22 mouse cellular contexts compared by ENCODE assay signal in genomic region chr19:19112180-19112579, GRCm38 (mm10). TPM values are rescaled to one million over a fixed set of nuclear protein-coding genes. Genes with fewer than 3 reads are reported as not detected.
DNase-seq lines count a peak whose midpoint lies in the region; ATAC-seq and TF ChIP-seq lines count a peak whose summit lies in the region.
"Had no signal": no experiment of that assay in that cellular context is flagged by ENCODE, and none has a peak within 500 bp of the region (broad histone marks: within the 10 kb centered on the region; RNA-seq: fewer than 3 reads in every experiment).

No protein-coding gene starts in this region.

- H3K4me1 ChIP-seq in heart, embryonic 13.5 days, result peaks cover 15% of the 10 kb centered on the region; the same call in 1 of the 2 replicates
- 0 out of 2 replicates have a peak, but pooled peaks cover 5% of the 10 kb centered on the region for H3K4me1 ChIP-seq in heart, embryonic 12.5 days (replicated peaks)
- peaks cover 8% of the 10 kb centered on the region; the same call in 1 of the 2 replicates for H3K4me1 ChIP-seq in heart, postnatal 0 days (ENCODE audit: control insufficient read depth, insufficient read depth)
- peaks cover 7% of the 10 kb centered on the region for H3K4me1 ChIP-seq in limb, embryonic 13.5 days
- H3K4me1 ChIP-seq in limb, embryonic 10.5 days, result peaks cover 15% of the 10 kb centered on the region
- peaks cover 3 to 11% of the 10 kb centered on the region in 2 experiments; a peak in 3 of 4 replicates for H3K4me1 ChIP-seq in CH12.LX (ENCODE audit: control insufficient read depth in 1 of 2, insufficient read depth in 2 of 2)

- peaks cover 40% of the 10 kb centered on the region for H3K27me3 ChIP-seq in heart, embryonic 13.5 days (replicated peaks)
- peaks cover 25% of the 10 kb centered on the region for H3K27me3 ChIP-seq in heart, embryonic 12.5 days (replicated peaks)
- H3K27me3 ChIP-seq in heart, postnatal 0 days (ENCODE audit: control insufficient read depth, insufficient read depth, low read length), result peaks cover 16% of the 10 kb centered on the region
- H3K27me3 ChIP-seq in limb, embryonic 13.5 days, result peaks cover 40% of the 10 kb centered on the region
- peaks cover 38% of the 10 kb centered on the region for H3K27me3 ChIP-seq in limb, embryonic 10.5 days (ENCODE audit: low read depth, poor library complexity, severe bottlenecking)
- no peaks in the 10 kb centered on the region for H3K27me3 ChIP-seq in CH12.LX (replicated peaks)

- no peak overlapping the region for H3K9ac ChIP-seq in heart, embryonic 13.5 days
- no peak overlapping the region for H3K9ac ChIP-seq in heart, embryonic 12.5 days
- no peak overlapping the region for H3K9ac ChIP-seq in heart, postnatal 0 days (replicated peaks; ENCODE audit: low read depth, low read length)
- no peak overlapping the region for H3K9ac ChIP-seq in limb, embryonic 13.5 days
- H3K9ac ChIP-seq in CH12.LX (ENCODE audit: insufficient read depth, low read depth), result no peak overlapping the region
- H3K9ac ChIP-seq: hindbrain, embryonic 15.5 days had no signal

- H3K79me2 ChIP-seq in CH12.LX (replicated peaks; ENCODE audit: control insufficient read depth, extremely low read depth, insufficient read depth, poor library complexity, severe bottlenecking), result no peaks in the 10 kb centered on the region

- TF ChIP-seq CTCF in heart, postnatal 0 days (IDR thresholded peaks at IDR 0.05; ENCODE audit: low read depth), result no peak
- TF ChIP-seq CTCF in CH12.LX (conservative IDR thresholded peaks at IDR 0.05 in 1 of 2, IDR thresholded peaks at IDR 0.05 in 1 of 2; ENCODE audit: low read depth in 2 of 2, low read length in 2 of 2), result no peak

- no peak overlapping the region for H3K27ac ChIP-seq in heart, embryonic 13.5 days (replicated peaks)
- no peak overlapping the region for H3K27ac ChIP-seq in heart, embryonic 12.5 days (ENCODE audit: poor library complexity, severe bottlenecking)
- H3K27ac ChIP-seq in heart, postnatal 0 days (ENCODE audit: low read depth), result no peak overlapping the region
- H3K27ac ChIP-seq in limb, embryonic 13.5 days, result no peak overlapping the region
- H3K27ac ChIP-seq in limb, embryonic 10.5 days, result no peak overlapping the region
- H3K27ac ChIP-seq in CH12.LX (ENCODE audit: insufficient read depth, low read depth), result no peak overlapping the region
- H3K27ac ChIP-seq: forebrain, embryonic 10.5 days; forebrain, embryonic 13.5 days; heart, adult 2 months; hindbrain, embryonic 10.5 days; hindbrain, embryonic 15.5 days had no signal

- no peaks in the 10 kb centered on the region for H3K9me3 ChIP-seq in heart, embryonic 13.5 days
- H3K9me3 ChIP-seq in heart, embryonic 12.5 days (replicated peaks), result no peaks in the 10 kb centered on the region
- no peaks in the 10 kb centered on the region for H3K9me3 ChIP-seq in heart, postnatal 0 days (replicated peaks; ENCODE audit: control insufficient read depth, low read length)
- no peaks in the 10 kb centered on the region for H3K9me3 ChIP-seq in limb, embryonic 13.5 days
- H3K9me3 ChIP-seq in limb, embryonic 10.5 days (replicated peaks), result no peaks in the 10 kb centered on the region
- peaks cover 6% of the 10 kb centered on the region for H3K9me3 ChIP-seq in CH12.LX (replicated peaks; ENCODE audit: low read length)
- H3K9me3 ChIP-seq: forebrain, embryonic 10.5 days; forebrain, embryonic 13.5 days; hindbrain, embryonic 10.5 days; hindbrain, embryonic 15.5 days had no signal

- peak overlapping the region; percentile 92 for H3K4me2 ChIP-seq in heart, embryonic 13.5 days
- H3K4me2 ChIP-seq in heart, embryonic 12.5 days, result no peak overlapping the region
- peak overlapping the region; percentile 81 for H3K4me2 ChIP-seq in heart, postnatal 0 days (ENCODE audit: low read depth, low read length)
- H3K4me2 ChIP-seq in limb, embryonic 13.5 days (replicated peaks), result peak overlapping the region; percentile 92; the same call in 1 of the 2 replicates
- peak overlapping the region; percentile 71 for H3K4me2 ChIP-seq in CH12.LX (ENCODE audit: insufficient read depth, low read depth, poor library complexity, severe bottlenecking)

- TF ChIP-seq POLR2A in CH12.LX (IDR thresholded peaks at IDR 0.05; ENCODE audit: low read depth, low read length), result no peak

- no peaks in the 10 kb centered on the region for H3K36me3 ChIP-seq in heart, embryonic 13.5 days
- no peaks in the 10 kb centered on the region for H3K36me3 ChIP-seq in heart, embryonic 12.5 days
- no peaks in the 10 kb centered on the region for H3K36me3 ChIP-seq in heart, postnatal 0 days (replicated peaks; ENCODE audit: control insufficient read depth, insufficient read depth, low read length)
- H3K36me3 ChIP-seq in limb, embryonic 13.5 days, result no peaks in the 10 kb centered on the region
- no peaks in the 10 kb centered on the region for H3K36me3 ChIP-seq in limb, embryonic 10.5 days
- H3K36me3 ChIP-seq in CH12.LX (replicated peaks in 1 of 2; ENCODE audit: control insufficient read depth in 1 of 2, insufficient read depth in 1 of 2, low read length in 1 of 2), result no peaks in the 10 kb centered on the region
- H3K36me3 ChIP-seq: forebrain, embryonic 10.5 days; hindbrain, embryonic 10.5 days; hindbrain, embryonic 15.5 days had no signal

- ATAC-seq in heart, embryonic 13.5 days (ENCODE audit: extremely low read depth, insufficient number of reproducible peaks, low FRiP score, low TSS enrichment), result no peak
- no peak for ATAC-seq in heart, embryonic 12.5 days (ENCODE audit: insufficient number of reproducible peaks, low FRiP score)
- ATAC-seq in heart, postnatal 0 days (ENCODE audit: insufficient read depth, low read depth), result no peak
- no peak for ATAC-seq in limb, embryonic 13.5 days (ENCODE audit: low FRiP score, low read depth)
- ATAC-seq: activated CD4-positive, CD25-positive, alpha-beta regulatory T cell, adult 4 months; CD4-positive, CD25-positive, alpha-beta regulatory T cell, adult 4 months had no signal

- 66% methylated on average over 4 of the region's 4 CpGs for WGBS in heart, embryonic 13.5 days
- 53% methylated on average over 4 of the region's 4 CpGs for WGBS in heart, embryonic 12.5 days
- WGBS in heart, postnatal 0 days, result 57% methylated on average over 4 of the region's 4 CpGs
- WGBS in limb, embryonic 13.5 days, result 62% methylated on average over 4 of the region's 4 CpGs
- WGBS in limb, embryonic 10.5 days, result 57% methylated on average over 4 of the region's 4 CpGs

- dilution Hi-C loops in CH12.LX (cut with MboI; ENCODE audit: extremely low pct_ligation_motif_present, extremely low pct_unique_long_range_greater_than_20kb, low sequenced_read_pairs), result no loop called here

- no peak for TF ChIP-seq RAD21 in CH12.LX (IDR thresholded peaks at IDR 0.05; ENCODE audit: low read depth, low read length)

- in situ Hi-C loops in CH12.LX (cut with MboI; ENCODE audit: low pct_ligation_motif_present, low pct_unique_long_range_greater_than_20kb, low sequenced_read_pairs), result no loop called here

- H3K4me3 ChIP-seq in heart, embryonic 13.5 days, result no peak overlapping the region
- no peak overlapping the region for H3K4me3 ChIP-seq in heart, embryonic 12.5 days
- H3K4me3 ChIP-seq in heart, postnatal 0 days (ENCODE audit: low read depth, low read length), result peak overlapping the region; percentile 53; the same call in 1 of the 2 replicates
- H3K4me3 ChIP-seq in limb, embryonic 13.5 days, result no peak overlapping the region
- no peak overlapping the region for H3K4me3 ChIP-seq in limb, embryonic 10.5 days
- no peak overlapping the region for H3K4me3 ChIP-seq in CH12.LX (replicated peaks in 1 of 3; ENCODE audit: low read depth in 2 of 3, low read length in 2 of 3, poor library complexity in 1 of 3)

- DNase-seq in heart, postnatal 0 days (ENCODE audit: low spot score), result no peak
- DNase-seq in heart, adult 8-10 months (ENCODE audit: low spot score), result no peak
- DNase-seq in limb, embryonic 10.5 days (ENCODE audit: low spot score), result no peak
- DNase-seq in CH12.LX (ENCODE audit: extremely low read depth), result peak; percentile 59
- no peak for DNase-seq in testis, postnatal 14 days (ENCODE audit: low spot score)
- DNase-seq: B cell, adult 2 months; cerebellum, adult 18-20 months; cerebellum, adult 9-10 months; cerebellum, postnatal 14 days; gastrocnemius, postnatal 10 days; gastrocnemius, postnatal 36 days; heart, adult 2 months had no signal

- no peak for TF ChIP-seq EP300 in heart, postnatal 0 days (IDR thresholded peaks at IDR 0.05; ENCODE audit: low read depth)
- TF ChIP-seq EP300 in CH12.LX (IDR thresholded peaks at IDR 0.05; ENCODE audit: low read length), result peak; percentile 79

TF ChIP-seq in CH12.LX, 34 proteins besides CTCF, POLR2A, EP300 and RAD21 (continues in another document):
- TF ChIP-seq ETS1 (conservative IDR thresholded peaks at IDR 0.05; ENCODE audit: low read depth, low read length) (peak; percentile 47; the same call in 1 of the 2 replicates), MXI1 (IDR thresholded peaks at IDR 0.05; ENCODE audit: low read depth, low read length) (no peak), CHD2 (IDR thresholded peaks at IDR 0.05; ENCODE audit: low read length) (0 out of 2 replicates have a peak, but pooled peaks have one; percentile 40), ZMIZ1 (IDR thresholded peaks at IDR 0.05; ENCODE audit: low read depth, low read length) (no peak), MAZ (IDR thresholded peaks at IDR 0.05; ENCODE audit: low read depth, low read length) (no peak), E2F4 (IDR thresholded peaks at IDR 0.05; ENCODE audit: insufficient replicate concordance, low read depth, low read length) (no peak), MAX (IDR thresholded peaks at IDR 0.05; ENCODE audit: low read length) (no peak), USF1 (IDR thresholded peaks at IDR 0.05; ENCODE audit: low read depth, low read length) (no peak), USF2 (conservative IDR thresholded peaks at IDR 0.05; ENCODE audit: low read depth, low read length) (no peak), IRF4 (IDR thresholded peaks at IDR 0.05; ENCODE audit: low read depth, low read length) (peak; percentile 82), RCOR1 (conservative IDR thresholded peaks at IDR 0.05; ENCODE audit: low read depth, low read length) (0 out of 2 replicates have a peak, but pooled peaks have one; percentile 29), JUND (conservative IDR thresholded peaks at IDR 0.05; ENCODE audit: low read depth, low read length) (peak; percentile 85)

RNA-seq across cellular contexts. Expression of gene Rorb, which starts 1.2 kb away (rescaled TPM):
- 0.39 and 0.48 TPM in 2 replicates for polyA plus RNA-seq in heart, embryonic 13.5 days (2015; fragmentation: Nextera tagmentation; extraction: Ambion mirVana)
- polyA plus RNA-seq in heart, embryonic 12.5 days (2016; fragmentation: Nextera tagmentation; extraction: Ambion mirVana), result 0.36 and 0.38 TPM in 2 replicates
- 2.0 TPM in 1 of 2 replicates, not detected in the other for total RNA-seq in heart, postnatal 0 days (2014; rRNA removed; ENCODE audit: low replicate concordance)
- 0.36 and 0.43 TPM in 2 replicates for polyA plus RNA-seq in heart, postnatal 0 days (2015; fragmentation: Nextera tagmentation; extraction: Ambion mirVana)
- under 1 TPM; 0.50 to 0.68 (median 0.62) TPM for total RNA-seq in heart, adult 8-10 months (2022)
- 0.43 and 0.95 TPM in 2 replicates for polyA plus RNA-seq in limb, embryonic 13.5 days (2015; fragmentation: Nextera tagmentation; extraction: Ambion mirVana)
- polyA plus RNA-seq in limb, embryonic 10.5 days (2016; fragmentation: Nextera tagmentation; extraction: Ambion mirVana), result 0.20 and 0.36 TPM in 2 replicates
- not detected in 2 replicates for total RNA-seq in CH12.LX (2012; rRNA removed)
- not detected in 2 replicates for total RNA-seq in CH12.LX (2014; rRNA removed)
- not detected in 2 replicates for polyA plus RNA-seq in CH12.LX (2012; ENCODE audit: insufficient read length, low read depth)
- total RNA-seq: granulocyte monocyte progenitor cell, adult 5-6 weeks had no signal
